Mouse (Mus musculus) neural tube, embryonic 12.5 days (tissue): ENCODE measurements around the gene Car5b. TPM values are rescaled to one million over a fixed set of nuclear protein-coding genes. Genes with fewer than 3 reads are reported as not detected.
A peak's percentile ranks its signal among the peaks of the same experiment; 100 is the strongest.

Source experiments
- ATAC-seq: fragments of 200-750 bp; cut with Nextera tagmentation; 2 replicates; pipeline ENCODE4 v1.8.0; 2017; ENCODE audit warnings: low read depth, mild to moderate bottlenecking, moderate TSS enrichment, moderate library complexity; ENCODE audit not compliant: low FRiP score
- H3K27ac ChIP-seq: fragments of 300-500 bp; sonication (generic); 2 replicates; pipeline ENCODE4 v1.5.1; 2016
- H3K27me3 ChIP-seq: fragments of 300-500 bp; sonication (generic); replicated peaks from 2 replicates; pipeline ENCODE4 v1.6.1; 2016; ENCODE audit warnings: mild to moderate bottlenecking
- H3K36me3 ChIP-seq: fragments of 300-500 bp; sonication (generic); 2 replicates; pipeline ENCODE4 v1.6.1; 2016; ENCODE audit warnings: mild to moderate bottlenecking
- H3K4me1 ChIP-seq: fragments of 300-500 bp; sonication (generic); 2 replicates; pipeline ENCODE4 v1.6.1; 2016
- H3K4me2 ChIP-seq: fragments of 300-500 bp; sonication (generic); replicated peaks from 2 replicates; pipeline ENCODE4 v1.6.1; 2016; ENCODE audit warnings: mild to moderate bottlenecking
- H3K4me3 ChIP-seq: fragments of 300-500 bp; sonication (generic); 2 replicates; pipeline ENCODE4 v1.5.1; 2016
- H3K9ac ChIP-seq: fragments of 300-500 bp; sonication (generic); 2 replicates; pipeline ENCODE4 v1.6.1; 2016; ENCODE audit warnings: mild to moderate bottlenecking
- H3K9me3 ChIP-seq: fragments of 300-500 bp; sonication (generic); 2 replicates; pipeline ENCODE4 v1.6.1; 2016; ENCODE audit warnings: mild to moderate bottlenecking
- whole genome bisulfite sequencing: fragments of 180-500 bp; shearing (Covaris S2); methylation state at CpG from one replicate; pipeline ENCODE4 v1.1.7; 2016; 5-methylcytosine and 5-hydroxymethylcytosine counted together
- polyA plus RNA-seq: library from polyadenylated mRNA; unstranded; fragments of >200 nt; fragmentation: Nextera tagmentation; extraction: Ambion mirVana; gene quantifications from 2 replicates; pipeline ENCODE4 v1.2.1, GENCODE M21; 2016

The Car5b gene
- polyA plus RNA-seq, 1 experiment from 2014 or later = 0.53 TPM

DNA sequence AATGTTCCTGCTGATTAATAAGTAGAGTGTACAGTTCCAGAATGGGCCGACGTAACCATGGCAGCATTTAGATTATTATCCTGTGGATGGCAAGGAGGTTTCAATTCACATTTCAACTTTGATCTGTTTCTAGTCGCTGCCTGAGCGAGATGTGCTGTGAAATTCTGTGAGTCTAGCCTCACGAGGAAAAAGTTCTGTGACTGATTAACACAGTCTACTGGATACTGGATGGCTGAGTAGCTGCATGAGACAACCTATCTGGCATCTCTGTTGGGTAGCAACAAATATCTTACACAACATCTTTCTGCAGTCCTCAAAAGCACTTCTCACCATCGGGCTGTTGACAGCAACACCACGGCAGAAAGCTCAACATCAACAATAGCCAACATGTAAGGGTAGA lies 4.7 kb upstream of the Car5b start:
- H3K4me3 ChIP-seq = no peak overlapping the region
- no peaks in the 10 kb centered on the region for H3K27me3 ChIP-seq
- no peaks in the 10 kb centered on the region for H3K4me1 ChIP-seq
- H3K4me2 ChIP-seq = no peak overlapping the region
- H3K36me3 ChIP-seq = no peaks in the 10 kb centered on the region
- H3K9me3 ChIP-seq = no peaks in the 10 kb centered on the region
- no peak for ATAC-seq
- no peak overlapping the region for H3K9ac ChIP-seq
- WGBS = 90% methylated on average over 7 of the region's 7 CpGs
- H3K27ac ChIP-seq = no peak overlapping the region

- WGBS = 88% methylated on average over 3 of the region's 3 CpGs
- Histone ChIP-seq H3K27ac (no peak overlapping the region), H3K36me3 (no peaks in the 10 kb centered on the region), H3K9ac (no peak overlapping the region), H3K27me3 (no peaks in the 10 kb centered on the region), H3K4me2 (no peak overlapping the region), H3K4me3 (no peak overlapping the region), H3K9me3 (no peaks in the 10 kb centered on the region), H3K4me1 (no peaks in the 10 kb centered on the region)
- no peak for ATAC-seq
These were observed 12.2 kb downstream of the Car5b start for GRCm38 (mm10) chrX:164015636-164016035.

- H3K9me3 ChIP-seq = no peaks in the 10 kb centered on the region
- H3K9ac ChIP-seq = no peak overlapping the region
- 82% methylated on average over 4 of the region's 4 CpGs for WGBS
- no peaks in the 10 kb centered on the region for H3K36me3 ChIP-seq
- H3K4me3 ChIP-seq = no peak overlapping the region
- H3K4me2 ChIP-seq = no peak overlapping the region
- H3K27ac ChIP-seq = no peak overlapping the region
- no peaks in the 10 kb centered on the region for H3K4me1 ChIP-seq
- no peaks in the 10 kb centered on the region for H3K27me3 ChIP-seq
- no peak for ATAC-seq
These were observed 12.8 kb downstream of the Car5b start for GRCm38 (mm10) chrX:164014956-164015355.

DNA sequence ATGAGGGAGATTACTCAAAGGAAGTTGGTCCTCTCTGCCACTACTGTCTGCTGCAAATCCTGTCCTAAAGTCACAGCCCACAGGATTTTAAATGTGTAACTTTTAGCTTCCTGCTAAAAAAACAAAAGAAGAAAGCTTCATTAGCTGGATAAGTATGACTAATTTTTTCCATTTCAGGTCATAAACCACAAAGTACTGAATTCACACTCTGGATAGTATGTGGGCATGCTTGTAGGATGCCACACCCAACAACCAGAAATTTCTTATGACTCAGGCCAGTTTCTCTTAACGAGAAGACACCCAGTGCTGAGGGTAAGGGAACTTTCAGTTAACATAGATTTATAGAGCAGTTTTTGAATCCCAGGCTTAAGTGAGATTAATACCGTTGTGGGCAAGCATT lies 14.5 kb downstream of the Car5b start:
- no peaks in the 10 kb centered on the region for H3K27me3 ChIP-seq
- 71% methylated on average over 2 of the region's 2 CpGs for WGBS
- no peak overlapping the region for H3K4me2 ChIP-seq
- no peak for ATAC-seq
- H3K4me1 ChIP-seq = no peaks in the 10 kb centered on the region
- no peak overlapping the region for H3K9ac ChIP-seq
- no peaks in the 10 kb centered on the region for H3K9me3 ChIP-seq
- no peak overlapping the region for H3K4me3 ChIP-seq
- H3K36me3 ChIP-seq = no peaks in the 10 kb centered on the region
- H3K27ac ChIP-seq = no peak overlapping the region

- WGBS = 32% methylated on average over 2 of the region's 2 CpGs
- H3K27ac ChIP-seq = no peak overlapping the region
- no peak overlapping the region for H3K9ac ChIP-seq
- 0 out of 2 replicates have a peak, but pooled peaks have one; percentile 53 for ATAC-seq
- no peak overlapping the region for H3K4me2 ChIP-seq
- no peaks in the 10 kb centered on the region for H3K4me1 ChIP-seq
- no peaks in the 10 kb centered on the region for H3K9me3 ChIP-seq
- no peaks in the 10 kb centered on the region for H3K36me3 ChIP-seq
- H3K27me3 ChIP-seq = no peaks in the 10 kb centered on the region
- no peak overlapping the region for H3K4me3 ChIP-seq
These were observed 23.0 kb downstream of the Car5b start for GRCm38 (mm10) chrX:164004809-164005208.

DNA sequence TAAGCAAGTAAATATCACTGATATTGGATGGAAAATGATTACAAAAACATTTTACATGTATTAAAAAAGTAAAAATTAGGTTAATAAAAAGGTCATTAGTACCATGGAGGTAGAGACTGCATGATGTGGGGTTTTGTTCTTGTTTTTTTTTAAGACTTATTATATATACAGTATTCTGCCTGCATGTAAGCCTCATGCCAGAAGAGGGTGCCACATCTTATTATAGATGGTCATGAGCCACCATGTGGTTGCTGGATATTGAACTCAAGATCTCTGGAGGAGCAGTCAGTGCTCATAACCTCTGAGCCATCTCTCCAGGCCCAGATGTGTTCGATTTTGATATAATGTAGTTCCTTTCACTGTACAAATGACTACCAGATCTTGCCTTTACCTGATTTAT lies 27.9 kb downstream of the Car5b start:
- H3K36me3 ChIP-seq = no peaks in the 10 kb centered on the region
- no peaks in the 10 kb centered on the region for H3K4me1 ChIP-seq
- H3K4me3 ChIP-seq = no peak overlapping the region
- H3K9me3 ChIP-seq = no peaks in the 10 kb centered on the region
- H3K9ac ChIP-seq = no peak overlapping the region
- H3K27me3 ChIP-seq = no peaks in the 10 kb centered on the region
- no peak overlapping the region for H3K4me2 ChIP-seq
- no peak overlapping the region for H3K27ac ChIP-seq
- ATAC-seq = no peak
- WGBS = 81% methylated on average over 1 of the region's 1 CpGs

- no peak overlapping the region for H3K4me3 ChIP-seq
- H3K4me2 ChIP-seq = no peak overlapping the region
- WGBS = 90% methylated on average over 3 of the region's 3 CpGs
- H3K9me3 ChIP-seq = no peaks in the 10 kb centered on the region
- ATAC-seq = no peak
- H3K27me3 ChIP-seq = no peaks in the 10 kb centered on the region
- no peaks in the 10 kb centered on the region for H3K4me1 ChIP-seq
- no peak overlapping the region for H3K27ac ChIP-seq
- no peak overlapping the region for H3K9ac ChIP-seq
- H3K36me3 ChIP-seq = no peaks in the 10 kb centered on the region
These were observed 31.0 kb downstream of the Car5b start for GRCm38 (mm10) chrX:163996754-163997153.

GRCm38 (mm10) chrX:163987718-163988374 lies 40.0 kb downstream of the Car5b start:
- Histone ChIP-seq H3K4me1 (no peaks in the 10 kb centered on the region), H3K9ac (no peak overlapping the region), H3K4me2 (no peak overlapping the region), H3K4me3 (no peak overlapping the region), H3K36me3 (no peaks in the 10 kb centered on the region), H3K27ac (no peak overlapping the region), H3K9me3 (no peaks in the 10 kb centered on the region), H3K27me3 (no peaks in the 10 kb centered on the region)
- no peak for ATAC-seq
- WGBS = 57% methylated on average over 3 of the region's 3 CpGs

- Histone ChIP-seq H3K27ac (no peak overlapping the region), H3K4me3 (no peak overlapping the region), H3K9ac (no peak overlapping the region), H3K9me3 (no peaks in the 10 kb centered on the region), H3K36me3 (no peaks in the 10 kb centered on the region), H3K4me1 (no peaks in the 10 kb centered on the region), H3K27me3 (no peaks in the 10 kb centered on the region), H3K4me2 (no peak overlapping the region)
- no peak for ATAC-seq
- 73% methylated on average over 6 of the region's 6 CpGs for WGBS
These were observed 45.7 kb downstream of the Car5b start for GRCm38 (mm10) chrX:163982129-163982528.

DNA sequence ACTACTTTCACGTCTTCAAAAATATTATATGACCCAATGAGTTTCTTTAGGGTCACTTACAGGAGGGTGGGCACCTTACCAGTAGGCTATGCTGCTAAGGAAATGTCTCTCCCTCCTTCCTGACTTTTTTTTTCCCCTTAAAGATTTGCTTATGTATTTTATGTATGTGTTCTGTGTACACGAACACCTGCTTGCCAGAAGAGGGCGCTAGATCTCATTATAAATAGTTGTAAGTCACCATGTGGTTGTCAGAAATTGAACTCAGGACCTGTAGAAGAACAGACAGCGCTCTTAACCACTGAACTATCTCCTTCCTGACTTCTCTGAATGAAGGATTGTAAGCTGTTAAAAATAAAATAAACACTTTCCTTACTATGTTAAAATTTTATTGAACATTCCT lies 46.3 kb downstream of the Car5b start:
- no peak overlapping the region for H3K4me3 ChIP-seq
- no peak overlapping the region for H3K9ac ChIP-seq
- H3K4me2 ChIP-seq = no peak overlapping the region
- no peaks in the 10 kb centered on the region for H3K4me1 ChIP-seq
- H3K27me3 ChIP-seq = no peaks in the 10 kb centered on the region
- H3K9me3 ChIP-seq = no peaks in the 10 kb centered on the region
- 65% methylated on average over 4 of the region's 4 CpGs for WGBS
- no peak for ATAC-seq
- no peak overlapping the region for H3K27ac ChIP-seq
- H3K36me3 ChIP-seq = no peaks in the 10 kb centered on the region

GRCm38 (mm10) chrX:163981092-163981491 lies 46.7 kb downstream of the Car5b start:
- ATAC-seq = no peak
- Histone ChIP-seq H3K27ac (no peak overlapping the region), H3K4me3 (no peak overlapping the region), H3K9ac (no peak overlapping the region), H3K36me3 (no peaks in the 10 kb centered on the region), H3K4me2 (no peak overlapping the region), H3K27me3 (no peaks in the 10 kb centered on the region), H3K4me1 (no peaks in the 10 kb centered on the region), H3K9me3 (no peaks in the 10 kb centered on the region)
- 100% methylated on average over 1 of the region's 1 CpGs for WGBS

GRCm38 (mm10) chrX:163958467-163958875 lies 69.3 kb downstream of the Car5b start, which contains the start of gene Zrsr2:
Zrsr2 (minus strand) TSS chrX:163958661.
- Histone ChIP-seq H3K9me3 (no peaks in the 10 kb centered on the region), H3K9ac (peak within 1 kb of the TSS; percentile 73), H3K4me1 (0 out of 2 replicates have a peak, but pooled peaks cover 3% of the 10 kb centered on the region), H3K4me3 (peak within 1 kb of the TSS; percentile 63), H3K4me2 (peak within 1 kb of the TSS; percentile 61), H3K27ac (peak within 1 kb of the TSS; percentile 81), H3K27me3 (no peaks in the 10 kb centered on the region), H3K36me3 (peaks cover 3% of the 10 kb centered on the region; the same call in 1 of the 2 replicates)
- 19% methylated on average over 29 of the region's 29 CpGs for WGBS
- peak; percentile 98 for ATAC-seq
